Mouse (Mus musculus): ENCODE data around the gene Atp9a.

The Atp9a gene

GRCm38 (mm10) chr2:168738854-168739253, 3.4 kb downstream of the Atp9a start:
- DNase-seq (ENCODE audit: low spot score in 2 of 2): no peak

GRCm38 (mm10) chr2:168737878-168738277, 4.3 kb downstream of the Atp9a start:
- DNase-seq (ENCODE audit: low spot score in 2 of 2): no peak

- DNase-seq (ENCODE audit: low spot score in 2 of 2): no peak
Observed at GRCm38 (mm10) chr2:168734023-168734422, 8.2 kb downstream of the Atp9a start.

DNA sequence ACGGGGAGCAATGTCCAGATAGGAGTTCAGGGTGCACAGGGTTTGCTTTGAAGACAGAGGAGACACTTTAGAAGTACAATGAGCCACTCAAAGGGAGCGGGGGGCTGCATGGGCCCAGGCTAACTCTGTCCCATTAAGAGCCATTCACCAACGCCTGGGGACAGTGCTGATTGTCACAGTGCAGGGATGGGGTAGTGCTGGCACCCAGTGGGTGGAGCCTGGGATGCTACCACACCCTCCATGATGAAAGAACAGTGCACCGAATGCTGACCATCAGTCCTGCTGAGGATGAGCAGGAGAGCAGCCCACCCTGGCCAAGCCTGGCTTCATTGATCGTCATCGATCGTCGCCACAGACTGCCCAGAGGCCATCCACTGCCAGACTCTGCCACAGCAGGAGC, 11.0 kb downstream of the Atp9a start:
- no peak for DNase-seq (ENCODE audit: low spot score in 2 of 2)

DNA sequence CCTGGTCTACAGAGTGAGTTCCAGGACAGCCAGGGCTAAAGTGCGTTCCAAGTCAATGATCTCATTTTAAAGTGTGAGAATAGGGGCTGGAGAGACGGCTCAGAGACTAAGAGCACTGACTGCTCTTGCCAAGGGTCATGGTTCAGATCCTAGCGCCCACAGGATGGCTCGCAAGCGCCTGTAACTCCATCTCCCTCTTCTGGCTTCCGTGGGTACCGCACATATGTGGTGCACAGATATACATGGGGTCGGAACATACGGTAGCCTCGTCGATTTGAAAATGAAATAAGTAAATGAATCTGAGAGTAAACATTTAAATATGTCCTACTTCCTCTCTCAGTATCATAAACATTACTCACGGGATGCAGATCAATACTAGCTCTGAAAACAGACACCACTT, 12.5 kb downstream of the Atp9a start:
- no peak for DNase-seq (ENCODE audit: low spot score in 2 of 2)

DNA sequence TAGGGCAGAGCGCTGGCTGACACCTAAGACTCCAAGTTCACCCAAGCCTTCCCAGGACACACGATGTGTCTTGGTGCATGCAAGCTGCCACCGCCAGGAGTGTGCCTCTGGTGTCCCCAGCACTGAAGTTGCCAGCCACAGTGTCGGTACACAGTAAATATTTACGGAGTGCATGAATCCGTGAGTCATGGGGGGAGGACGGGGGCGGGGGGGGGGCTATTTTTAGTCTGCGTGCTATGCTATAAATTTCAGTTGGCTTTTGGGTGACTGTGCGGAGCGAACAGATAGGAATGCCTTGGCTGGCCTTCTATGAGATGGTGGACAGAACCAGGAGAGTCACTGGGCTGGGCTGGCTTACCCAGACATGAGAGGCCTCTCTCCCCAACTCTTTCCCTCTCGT, 14.2 kb downstream of the Atp9a start:
- DNase-seq (ENCODE audit: low spot score in 2 of 2): no peak

DNA sequence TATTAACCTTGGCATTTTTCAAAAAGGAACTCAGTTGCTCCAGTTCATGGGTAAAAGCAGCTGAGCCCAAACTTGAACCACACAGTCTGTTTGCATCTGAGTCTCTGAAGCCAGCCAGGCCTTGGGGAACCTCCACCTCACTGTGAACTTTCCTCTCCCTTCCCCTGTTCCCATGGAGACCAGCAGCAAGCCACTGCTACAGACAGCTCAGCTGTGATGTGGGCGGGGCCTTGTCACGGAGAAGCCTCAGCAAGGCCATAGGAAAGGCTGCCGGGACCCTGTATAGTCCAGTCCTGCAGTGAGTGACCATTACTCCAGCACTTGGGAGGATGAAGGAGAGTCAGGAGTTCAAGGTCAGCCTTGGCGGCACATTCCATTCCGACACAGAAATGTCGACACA, 16.2 kb downstream of the Atp9a start:
- DNase-seq (ENCODE audit: low spot score in 2 of 2): peak in 1 of 2 experiments; percentile 23

GRCm38 (mm10) chr2:168721313-168721712, 20.9 kb downstream of the Atp9a start:
- DNase-seq (ENCODE audit: low spot score in 2 of 2): no peak

- DNase-seq (ENCODE audit: low spot score in 2 of 2): no peak
Observed at GRCm38 (mm10) chr2:168719742-168720141, 22.5 kb downstream of the Atp9a start.

GRCm38 (mm10) chr2:168718735-168719134, 23.5 kb downstream of the Atp9a start:
- DNase-seq (ENCODE audit: low spot score in 2 of 2): no peak

DNA sequence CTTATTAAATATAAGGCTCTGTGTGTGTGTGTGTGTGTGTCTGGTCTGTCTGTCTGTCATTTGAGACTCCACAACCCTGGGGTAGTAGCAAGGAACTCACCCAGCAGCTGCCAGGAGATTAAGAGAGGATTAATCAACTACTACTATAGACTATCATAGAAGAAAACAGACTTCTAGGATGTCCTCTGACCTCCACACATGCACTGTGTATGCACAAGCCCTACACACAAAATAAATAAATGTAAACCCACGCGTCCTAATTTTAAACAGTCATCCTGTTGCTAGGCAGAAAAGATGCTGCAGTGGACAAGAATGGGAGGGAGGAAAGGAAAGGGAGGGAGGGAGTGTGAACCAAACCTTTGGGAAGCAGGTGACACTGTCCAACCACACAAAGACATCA, 23.9 kb downstream of the Atp9a start:
- DNase-seq (ENCODE audit: low spot score in 2 of 2): no peak

GRCm38 (mm10) chr2:168712199-168713176, 29.7 kb downstream of the Atp9a start:
- no peak for DNase-seq (ENCODE audit: low spot score in 2 of 2)

GRCm38 (mm10) chr2:168710979-168711378, 31.2 kb downstream of the Atp9a start:
- no peak for DNase-seq (ENCODE audit: low spot score in 2 of 2)

- DNase-seq (ENCODE audit: low spot score in 2 of 2): no peak
Observed at GRCm38 (mm10) chr2:168707766-168708165, 34.4 kb downstream of the Atp9a start.

DNA sequence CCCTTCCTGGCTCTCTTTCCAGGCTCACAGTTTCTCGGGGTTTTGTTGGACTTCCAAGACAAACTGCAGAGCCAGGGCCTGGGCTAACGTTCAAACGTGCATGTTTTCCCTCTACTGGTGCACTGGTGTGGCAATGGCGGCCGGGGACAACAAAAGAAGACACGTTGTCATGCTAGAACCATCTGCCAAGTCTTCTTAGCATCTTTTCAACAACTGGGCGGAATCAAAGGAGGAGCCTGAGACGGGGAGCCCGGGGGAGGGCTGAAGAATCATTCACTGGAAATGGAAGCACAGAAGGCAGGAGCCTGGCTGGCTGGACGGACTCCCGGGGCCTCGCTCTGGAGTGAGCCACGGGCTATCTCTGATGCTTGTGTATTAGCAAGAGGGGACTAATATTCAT, 39.9 kb downstream of the Atp9a start:
- DNase-seq (ENCODE audit: low spot score in 2 of 2): no peak

DNA sequence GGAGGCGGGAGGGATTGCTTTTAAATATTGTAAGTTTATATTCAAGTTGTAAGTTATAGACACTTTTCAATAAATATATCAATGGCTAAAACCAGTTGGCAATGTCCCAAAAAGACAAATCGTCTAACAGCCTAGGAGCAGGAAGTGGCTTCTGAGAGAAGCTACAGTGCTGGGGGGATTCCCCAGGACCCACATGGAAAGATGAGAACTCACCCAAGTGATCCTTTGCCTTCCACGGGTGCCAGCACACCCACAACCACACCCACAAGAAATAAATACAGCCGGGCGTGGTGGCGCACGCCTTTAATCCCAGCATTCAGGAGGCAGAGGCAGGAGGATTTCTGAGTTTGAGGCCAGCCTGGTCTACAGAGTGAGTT, 47.2 kb downstream of the Atp9a start:
- DNase-seq (ENCODE audit: low spot score in 2 of 2): no peak

DNA sequence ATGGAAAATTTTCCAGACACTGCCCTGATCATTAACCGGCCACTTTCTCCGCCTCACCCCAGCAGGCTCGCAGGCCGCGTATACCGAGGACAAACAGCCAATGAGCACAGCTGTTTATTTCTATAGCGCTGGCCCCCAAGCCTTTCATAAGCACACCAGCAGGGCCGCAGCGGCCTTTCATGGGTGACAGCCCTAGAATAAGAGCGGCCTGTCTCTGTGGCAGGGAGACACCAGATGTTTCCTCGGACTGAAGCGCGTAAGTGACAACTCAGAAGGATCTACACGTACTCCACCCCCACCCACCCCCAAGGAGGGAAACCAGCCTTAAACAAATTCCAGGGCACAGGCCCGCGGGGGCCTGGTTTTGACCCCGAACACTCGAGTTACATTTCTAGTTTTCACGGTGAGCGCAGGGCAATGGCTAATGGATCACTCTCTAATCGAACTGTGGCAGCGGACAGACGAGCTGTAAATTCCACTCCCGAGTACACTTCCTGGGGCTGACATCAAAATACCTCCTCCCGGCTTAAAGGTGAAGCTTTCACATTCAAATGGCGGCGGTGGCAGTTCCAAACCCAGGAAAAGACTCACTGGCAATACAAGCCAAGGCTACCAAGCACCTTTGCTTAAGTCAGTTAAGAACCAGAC, 47.7 kb downstream of the Atp9a start:
- no peak for DNase-seq (ENCODE audit: low spot score in 2 of 2)

DNA sequence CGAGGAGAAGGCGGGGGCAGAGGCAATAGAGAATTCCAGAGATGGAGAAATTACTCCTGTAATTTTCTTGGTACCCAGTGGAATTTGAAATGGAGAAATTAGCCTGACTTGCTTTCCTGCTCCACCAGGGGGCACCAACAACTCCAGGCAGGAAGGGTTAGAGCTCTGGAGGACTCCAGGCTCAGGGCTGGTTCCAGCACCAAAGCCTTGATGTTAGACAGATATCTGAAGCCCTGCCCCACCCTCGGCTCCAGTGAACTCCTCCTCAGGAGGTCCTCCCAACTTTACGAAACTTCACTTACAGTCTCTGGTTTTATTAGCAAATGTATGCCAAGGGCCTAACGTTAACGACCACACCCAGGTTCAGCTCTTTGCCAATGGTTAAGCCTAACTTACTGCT, 50.4 kb downstream of the Atp9a start:
- DNase-seq (ENCODE audit: low spot score in 2 of 2): peak in 1 of 2 experiments; percentile 53

DNA sequence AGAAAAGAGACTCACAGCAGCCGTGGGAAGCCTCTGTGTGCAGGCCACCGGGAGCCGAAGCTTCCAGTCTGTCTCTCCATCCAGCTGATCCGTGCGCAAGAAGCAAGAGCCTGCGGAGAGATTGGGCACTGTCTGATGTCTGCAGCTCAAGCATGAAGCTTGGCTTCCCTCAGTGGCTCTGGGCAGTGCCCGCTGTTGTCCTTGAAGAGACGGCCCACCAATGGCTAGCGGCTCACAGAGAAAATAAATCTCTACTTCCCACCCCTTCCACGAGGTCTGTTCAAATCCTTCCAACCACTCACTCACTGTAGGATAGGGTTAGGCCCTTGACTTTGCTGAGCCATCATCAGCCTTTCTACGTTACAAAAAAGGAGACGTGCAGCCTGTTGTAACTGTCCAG, 54.9 kb downstream of the Atp9a start:
- no peak for DNase-seq (ENCODE audit: low spot score in 2 of 2)

DNA sequence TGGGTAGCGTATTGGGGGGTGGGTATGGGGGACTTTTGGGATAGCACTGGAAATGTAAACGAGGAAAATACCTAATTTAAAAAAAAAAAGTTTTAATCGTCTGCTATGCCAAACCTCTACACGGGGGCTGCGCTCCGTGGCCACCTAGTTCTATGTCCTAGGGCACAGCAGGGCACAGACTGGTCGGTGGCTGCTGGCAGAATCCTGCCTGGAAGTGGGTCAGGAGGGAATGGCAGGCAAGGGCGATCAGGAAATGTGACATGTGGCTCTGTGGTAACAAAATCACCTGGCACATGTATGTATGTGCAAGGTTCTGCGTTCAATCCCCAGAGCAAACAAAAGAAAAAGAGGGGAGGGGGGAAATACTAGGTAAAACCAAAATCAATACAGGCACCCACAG, 56.3 kb downstream of the Atp9a start:
- no peak for DNase-seq (ENCODE audit: low spot score in 2 of 2)

GRCm38 (mm10) chr2:168684695-168685094, 57.5 kb downstream of the Atp9a start:
- no peak for DNase-seq (ENCODE audit: low spot score in 2 of 2)

GRCm38 (mm10) chr2:168683520-168684150, 58.6 kb downstream of the Atp9a start:
- no peak for DNase-seq (ENCODE audit: low spot score in 2 of 2)

GRCm38 (mm10) chr2:168682721-168683120, 59.5 kb downstream of the Atp9a start:
- no peak for DNase-seq (ENCODE audit: low spot score in 2 of 2)
